Mouse (Mus musculus) yolk sac, embryonic 10.5 days (tissue): Measurements from ENCODE around the gene Zfp712.

Experiments used
- DNase-seq: peaks from one replicate; pipeline ENCODE4 v3.0.0-alpha.2; 2017; ENCODE audit warnings: low spot score

Gene Zfp712

GRCm38 (mm10) chr13:67060786-67061358 is at the start of gene Zfp712:
TSS of gene Zfp712 (minus strand) at chr13:67061170.
- DNase-seq: peak; percentile 93

- DNase-seq: no peak
These were observed 47.8 kb upstream of the Zfp712 start for GRCm38 (mm10) chr13:67108821-67109206.

GRCm38 (mm10) chr13:67108194-67108820 is 47.3 kb upstream of the Zfp712 start, which contains the start of gene Gm28557:
TSS of gene Gm28557 (minus strand) at chr13:67108604.
- DNase-seq: peak; percentile 95

- DNase-seq: no peak
These were observed 46.7 kb upstream of the Zfp712 start for GRCm38 (mm10) chr13:67107681-67108080.

- no peak for DNase-seq
These were observed 36.9 kb upstream of the Zfp712 start, which contains the start of gene Zfp708 for GRCm38 (mm10) chr13:67097876-67098275. TSS of gene Zfp708 (minus strand) at chr13:67097976.

GRCm38 (mm10) chr13:67090154-67090553 is 29.2 kb upstream of the Zfp712 start:
- no peak for DNase-seq

- peak; percentile 4 for DNase-seq
These were observed 21.0 kb upstream of the Zfp712 start for GRCm38 (mm10) chr13:67081946-67082345.

GRCm38 (mm10) chr13:67081142-67081713 is 20.3 kb upstream of the Zfp712 start:
- DNase-seq: peak; percentile 94

GRCm38 (mm10) chr13:67077244-67077643 is 16.3 kb upstream of the Zfp712 start:
- no peak for DNase-seq

- DNase-seq: no peak
These were observed 11.8 kb upstream of the Zfp712 start for GRCm38 (mm10) chr13:67072786-67073185.

GRCm38 (mm10) chr13:67065386-67065785 is 4.4 kb upstream of the Zfp712 start:
- DNase-seq: no peak

GRCm38 (mm10) chr13:67062427-67062826 is 1.5 kb upstream of the Zfp712 start:
- DNase-seq: no peak

GRCm38 (mm10) chr13:67060161-67060785 is 697 bp downstream of the Zfp712 start:
- no peak for DNase-seq
